Mouse (Mus musculus): Measurements from ENCODE around the gene Pramel7.
A peak's percentile ranks its signal among the peaks of the same experiment; 100 is the strongest.
"Not testable (repeated sequence)": the region's sequence is repeated elsewhere in the genome, so short reads cannot be mapped to it uniquely, and the experiment has no call there.

The Pramel7 gene

GRCm38 (mm10) chr2:87496993-87497392, at the start of gene Pramel7:
TSS of gene Pramel7 (minus strand) at chr2:87497093.
- not testable (repeated sequence) for DNase-seq

- DNase-seq, result no peak
Observed at GRCm38 (mm10) chr2:87545442-87545841, 48.5 kb upstream of the Pramel7 start, which contains the start of gene Olfr1128. TSS of gene Olfr1128 (minus strand) at chr2:87545542.

- no peak for DNase-seq
Observed at GRCm38 (mm10) chr2:87534826-87535225, 37.9 kb upstream of the Pramel7 start.

GRCm38 (mm10) chr2:87531496-87531895, 34.6 kb upstream of the Pramel7 start, which contains the start of gene Olfr153:
TSS of gene Olfr153 (plus strand) at chr2:87531796.
- no peak for DNase-seq

- DNase-seq, result peak; percentile 2
Observed at GRCm38 (mm10) chr2:87525899-87526616, 29.2 kb upstream of the Pramel7 start.

GRCm38 (mm10) chr2:87520651-87521050, 23.8 kb upstream of the Pramel7 start:
- no peak for DNase-seq

- no peak for DNase-seq
Observed at GRCm38 (mm10) chr2:87516581-87516980, 19.7 kb upstream of the Pramel7 start.

- no peak for DNase-seq
Observed at GRCm38 (mm10) chr2:87515457-87516060, 18.7 kb upstream of the Pramel7 start.

GRCm38 (mm10) chr2:87515046-87515445, 18.2 kb upstream of the Pramel7 start:
- DNase-seq, result no peak

GRCm38 (mm10) chr2:87506265-87506664, 9.4 kb upstream of the Pramel7 start, which contains the start of gene Pramel6:
TSS of gene Pramel6 (plus strand) at chr2:87506565.
- DNase-seq, result no peak

GRCm38 (mm10) chr2:87482276-87482675, 14.6 kb downstream of the Pramel7 start:
- no peak for DNase-seq

- no peak for DNase-seq
Observed at GRCm38 (mm10) chr2:87481158-87481557, 15.7 kb downstream of the Pramel7 start.

- DNase-seq, result no peak
Observed at GRCm38 (mm10) chr2:87480207-87480606, 16.7 kb downstream of the Pramel7 start.

GRCm38 (mm10) chr2:87461769-87462168, 35.1 kb downstream of the Pramel7 start:
- DNase-seq, result no peak

- DNase-seq, result no peak
Observed at GRCm38 (mm10) chr2:87453662-87454061, 43.2 kb downstream of the Pramel7 start, which contains the start of gene Olfr1126. TSS of gene Olfr1126 (plus strand) at chr2:87453962.
